Mouse (Mus musculus) limb, embryonic 15.5 days (tissue): ENCODE results near the gene Rd3l. TPM values are rescaled to one million over a fixed set of nuclear protein-coding genes. Genes with fewer than 3 reads are reported as not detected.
"Not testable (repeated sequence)": the region's sequence is repeated elsewhere in the genome, so short reads cannot be mapped to it uniquely, and the experiment has no call there.

Experiments used
- ATAC-seq: fragments of 200-750 bp; cut with Nextera tagmentation; 2 replicates; pipeline ENCODE4 v1.8.0; 2017; ENCODE audit warnings: low read depth, moderate TSS enrichment; ENCODE audit not compliant: insufficient number of reproducible peaks, low FRiP score, low TSS enrichment
- H3K27ac ChIP-seq: fragments of 300-500 bp; sonication (generic); 2 replicates; pipeline ENCODE4 v1.5.1; 2015; ENCODE audit warnings: moderate library complexity, mild to moderate bottlenecking, inconsistent platforms
- H3K27me3 ChIP-seq: fragments of 300-500 bp; sonication (generic); 2 replicates; pipeline ENCODE4 v1.6.1; 2015; ENCODE audit warnings: inconsistent platforms
- H3K36me3 ChIP-seq: fragments of 300-500 bp; sonication (generic); 2 replicates; pipeline ENCODE4 v1.6.1; 2015; ENCODE audit warnings: inconsistent platforms
- H3K4me1 ChIP-seq: fragments of 300-500 bp; sonication (generic); 2 replicates; pipeline ENCODE4 v1.6.1; 2015; ENCODE audit warnings: inconsistent platforms
- H3K4me2 ChIP-seq: fragments of 300-500 bp; sonication (generic); 2 replicates; pipeline ENCODE4 v1.6.1; 2015; ENCODE audit warnings: mild to moderate bottlenecking, inconsistent platforms
- H3K4me3 ChIP-seq: fragments of 300-500 bp; sonication (generic); 2 replicates; pipeline ENCODE4 v1.5.1; 2015; ENCODE audit warnings: mild to moderate bottlenecking, inconsistent platforms
- H3K9ac ChIP-seq: fragments of 300-500 bp; sonication (generic); 2 replicates; pipeline ENCODE4 v1.6.1; 2015; ENCODE audit warnings: inconsistent platforms
- H3K9me3 ChIP-seq: fragments of 300-500 bp; sonication (generic); 2 replicates; pipeline ENCODE4 v1.6.1; 2016; ENCODE audit warnings: inconsistent platforms
- WGBS: fragments of 180-500 bp; shearing (Covaris S2); methylation state at CpG from one replicate; pipeline ENCODE4 v1.1.7; 2015; 5-methylcytosine and 5-hydroxymethylcytosine counted together
- polyA plus RNA-seq: library from polyadenylated mRNA; unstranded; fragments of >200 nt; fragmentation: Nextera tagmentation; extraction: Ambion mirVana; gene quantifications from 2 replicates; pipeline ENCODE4 v1.2.1, GENCODE M21; 2015

The Rd3l gene
- polyA plus RNA-seq, 1 experiment from 2014 or later: not detected

GRCm38 (mm10) chr12:111958101-111958865 is 22.8 kb downstream of the Rd3l start:
- H3K27ac ChIP-seq: no peak overlapping the region
- WGBS: 39% methylated on average over 9 of the region's 9 CpGs
- peak; percentile 30; the same call in 1 of the 2 replicates for ATAC-seq

DNA sequence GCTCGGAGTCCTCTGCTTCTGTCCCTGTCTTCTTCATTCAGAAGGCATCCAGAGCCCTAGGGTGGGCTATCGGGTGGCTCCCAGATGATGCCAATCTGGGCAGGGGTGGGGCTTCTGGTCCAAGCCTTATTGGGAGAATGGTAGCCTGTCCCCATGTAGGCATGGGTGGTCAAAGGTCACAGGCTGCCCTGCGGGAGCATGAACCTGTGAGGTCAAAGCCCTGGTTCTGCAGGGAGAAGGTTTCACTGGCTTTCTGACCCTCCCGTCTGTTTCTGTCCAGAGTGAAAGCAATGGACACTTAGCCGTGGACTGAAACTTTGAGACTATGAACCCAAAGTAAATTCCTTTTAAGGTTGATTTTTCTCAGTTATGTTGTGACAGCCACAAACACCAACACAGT is 24.9 kb downstream of the Rd3l start:
- no peak for ATAC-seq

More at GRCm38 (mm10) chr12:111958101-111958865, 22.8 kb downstream of the Rd3l start:
- no peaks in the 10 kb centered on the region for H3K9me3 ChIP-seq
- H3K4me3 ChIP-seq: no peak overlapping the region
- 0 out of 2 replicates have a peak, but pooled peaks cover 5% of the 10 kb centered on the region for H3K4me1 ChIP-seq
- H3K36me3 ChIP-seq: peaks cover 39% of the 10 kb centered on the region
- no peak overlapping the region for H3K4me2 ChIP-seq
- H3K9ac ChIP-seq: no peak overlapping the region
- no peaks in the 10 kb centered on the region for H3K27me3 ChIP-seq

GRCm38 (mm10) chr12:111951701-111952100 is 29.4 kb downstream of the Rd3l start:
- WGBS: 39% methylated on average over 5 of the region's 5 CpGs
- Histone ChIP-seq H3K9ac (no peak overlapping the region), H3K36me3 (no peaks in the 10 kb centered on the region), H3K4me3 (no peak overlapping the region), H3K27me3 (no peaks in the 10 kb centered on the region), H3K9me3 (no peaks in the 10 kb centered on the region), H3K4me1 (no peaks in the 10 kb centered on the region), H3K4me2 (no peak overlapping the region), H3K27ac (no peak overlapping the region; the same call in 1 of the 2 replicates)
- ATAC-seq: no peak

More for the DNA sequence above, 24.9 kb downstream of the Rd3l start:
- H3K4me2 ChIP-seq: no peak overlapping the region
- H3K4me3 ChIP-seq: no peak overlapping the region
- H3K4me1 ChIP-seq: 0 out of 2 replicates have a peak, but pooled peaks cover 5% of the 10 kb centered on the region
- H3K9ac ChIP-seq: no peak overlapping the region
- no peaks in the 10 kb centered on the region for H3K9me3 ChIP-seq
- peaks cover 21% of the 10 kb centered on the region for H3K36me3 ChIP-seq
- WGBS: 67% methylated on average over 5 of the region's 5 CpGs
- H3K27me3 ChIP-seq: no peaks in the 10 kb centered on the region
- H3K27ac ChIP-seq: no peak overlapping the region

DNA sequence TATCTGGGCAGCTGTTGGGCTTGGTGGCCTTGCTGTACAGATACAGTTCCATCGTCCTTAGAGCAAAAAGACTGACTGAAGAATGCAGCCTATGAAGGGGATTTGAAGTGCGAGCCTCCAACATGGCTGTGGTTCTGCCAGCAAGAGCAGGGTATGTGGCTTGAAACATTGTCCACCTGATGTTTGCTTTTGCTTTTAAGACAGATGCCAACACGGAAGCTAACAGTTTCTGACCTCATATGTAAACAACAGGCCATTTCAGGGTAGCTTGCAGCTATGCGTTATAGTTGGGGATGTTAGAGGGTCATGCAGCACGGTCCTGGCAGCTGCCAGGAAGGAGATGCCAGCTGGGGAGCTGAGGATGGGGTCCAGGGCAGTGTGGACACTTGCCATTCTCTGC is 30.6 kb downstream of the Rd3l start:
- Histone ChIP-seq H3K4me2 (no peak overlapping the region), H3K36me3 (no peaks in the 10 kb centered on the region), H3K27me3 (no peaks in the 10 kb centered on the region), H3K4me3 (no peak overlapping the region), H3K27ac (no peak overlapping the region), H3K9me3 (no peaks in the 10 kb centered on the region), H3K9ac (no peak overlapping the region), H3K4me1 (peaks cover 7% of the 10 kb centered on the region)
- WGBS: 62% methylated on average over 5 of the region's 5 CpGs
- ATAC-seq: no peak

GRCm38 (mm10) chr12:111946716-111947115 is 34.4 kb downstream of the Rd3l start:
- Histone ChIP-seq H3K4me3 (no peak overlapping the region), H3K4me2 (no peak overlapping the region), H3K36me3 (no peaks in the 10 kb centered on the region), H3K4me1 (peaks cover 23% of the 10 kb centered on the region), H3K9me3 (no peaks in the 10 kb centered on the region), H3K27me3 (no peaks in the 10 kb centered on the region), H3K27ac (no peak overlapping the region), H3K9ac (no peak overlapping the region)
- ATAC-seq: no peak
- 57% methylated on average over 2 of the region's 2 CpGs for WGBS

- not testable (repeated sequence) for H3K27me3 ChIP-seq, H3K36me3 ChIP-seq, H3K4me3 ChIP-seq, H3K9ac ChIP-seq, H3K4me2 ChIP-seq, H3K9me3 ChIP-seq
- peaks cover 23% of the 10 kb centered on the region for H3K4me1 ChIP-seq
- peak overlapping the region; percentile 80 for H3K27ac ChIP-seq
- ATAC-seq: peak; percentile 66; the same call in 1 of the 2 replicates
- 64% methylated on average over 12 of the region's 15 CpGs for WGBS
These were observed 35.1 kb downstream of the Rd3l start for GRCm38 (mm10) chr12:111945765-111946655.

- Histone ChIP-seq H3K36me3 (no peaks in the 10 kb centered on the region), H3K4me1 (peaks cover 23% of the 10 kb centered on the region), H3K9ac (no peak overlapping the region), H3K9me3 (no peaks in the 10 kb centered on the region), H3K4me3 (no peak overlapping the region), H3K4me2 (no peak overlapping the region), H3K27me3 (no peaks in the 10 kb centered on the region), H3K27ac (peak overlapping the region; percentile 80)
- no peak for ATAC-seq
- WGBS: 36% methylated on average over 8 of the region's 8 CpGs
These were observed 36.0 kb downstream of the Rd3l start for GRCm38 (mm10) chr12:111945115-111945514.

GRCm38 (mm10) chr12:111944065-111944987 is 36.8 kb downstream of the Rd3l start:
- not testable (repeated sequence) for H3K4me2 ChIP-seq, H3K9me3 ChIP-seq, H3K9ac ChIP-seq, H3K36me3 ChIP-seq, H3K4me3 ChIP-seq, H3K27me3 ChIP-seq
- 66% methylated on average over 16 of the region's 20 CpGs for WGBS
- Histone ChIP-seq H3K27ac (peak overlapping the region; percentile 80), H3K4me1 (peaks cover 26% of the 10 kb centered on the region)
- ATAC-seq: peak; percentile 52

GRCm38 (mm10) chr12:111943421-111944064 is 37.6 kb downstream of the Rd3l start:
- H3K4me2 ChIP-seq: no peak overlapping the region
- H3K9me3 ChIP-seq: no peaks in the 10 kb centered on the region
- no peaks in the 10 kb centered on the region for H3K36me3 ChIP-seq
- peaks cover 34% of the 10 kb centered on the region for H3K4me1 ChIP-seq
- H3K27ac ChIP-seq: peak overlapping the region; percentile 63
- ATAC-seq: no peak
- H3K27me3 ChIP-seq: no peaks in the 10 kb centered on the region
- WGBS: 68% methylated on average over 10 of the region's 10 CpGs
- no peak overlapping the region for H3K4me3 ChIP-seq
- H3K9ac ChIP-seq: no peak overlapping the region

- H3K9me3 ChIP-seq: no peaks in the 10 kb centered on the region
- no peak overlapping the region for H3K4me3 ChIP-seq
- no peak overlapping the region for H3K9ac ChIP-seq
- H3K27me3 ChIP-seq: no peaks in the 10 kb centered on the region
- H3K27ac ChIP-seq: peak overlapping the region; percentile 85
- WGBS: 11% methylated on average over 1 of the region's 1 CpGs
- H3K36me3 ChIP-seq: no peaks in the 10 kb centered on the region
- no peak overlapping the region for H3K4me2 ChIP-seq
- ATAC-seq: peak; percentile 71
- H3K4me1 ChIP-seq: peaks cover 47% of the 10 kb centered on the region
These were observed 42.4 kb downstream of the Rd3l start for GRCm38 (mm10) chr12:111938623-111939177.
